Mouse (Mus musculus) liver, embryonic 11.5 days (tissue): ENCODE measurements around the gene Kcnq1. TPM values are rescaled to one million over a fixed set of nuclear protein-coding genes. Genes with fewer than 3 reads are reported as not detected.

ENCODE experiments used
- ATAC-seq: fragments of 200-750 bp; cut with Nextera tagmentation; replicated peaks from 2 replicates; pipeline ENCODE4 v1.8.0; 2017; ENCODE audit warnings: moderate number of reproducible peaks, mild to moderate bottlenecking, moderate TSS enrichment, moderate library complexity; ENCODE audit not compliant: low FRiP score
- DNase-seq: peaks from one replicate; pipeline ENCODE4 v3.0.0-alpha.2; 2017; ENCODE audit warnings: low spot score
- H3K27ac ChIP-seq: fragments of 300-500 bp; sonication (generic); 2 replicates; pipeline ENCODE4 v1.5.1; 2014; ENCODE audit warnings: mild to moderate bottlenecking, low read depth, low read length, control low read depth
- H3K27me3 ChIP-seq: fragments of 300-500 bp; sonication (generic); replicated peaks from 2 replicates; pipeline ENCODE4 v1.6.1; 2014; ENCODE audit warnings: low read length, mixed read lengths; ENCODE audit not compliant: control insufficient read depth, insufficient read depth
- H3K36me3 ChIP-seq: fragments of 300-500 bp; sonication (generic); 2 replicates; pipeline ENCODE4 v1.6.1; 2014; ENCODE audit warnings: mild to moderate bottlenecking, low read length, moderate library complexity, mixed read lengths; ENCODE audit not compliant: control insufficient read depth, insufficient read depth
- H3K4me1 ChIP-seq: fragments of 300-500 bp; sonication (generic); replicated peaks from 2 replicates; pipeline ENCODE4 v1.6.1; 2014; ENCODE audit warnings: low read length, mixed read lengths; ENCODE audit not compliant: control insufficient read depth, insufficient read depth
- H3K4me2 ChIP-seq: fragments of 300-500 bp; sonication (generic); 2 replicates; pipeline ENCODE4 v1.6.1; 2014; ENCODE audit warnings: mild to moderate bottlenecking, control low read depth, moderate library complexity
- H3K4me3 ChIP-seq: fragments of 300-500 bp; sonication (generic); 2 replicates; pipeline ENCODE4 v1.5.1; 2014; ENCODE audit warnings: low read depth, low read length, control low read depth
- H3K9ac ChIP-seq: fragments of 300-500 bp; sonication (generic); 2 replicates; pipeline ENCODE4 v1.6.1; 2014; ENCODE audit warnings: low read depth, low read length, control low read depth
- H3K9me3 ChIP-seq: fragments of 300-500 bp; sonication (generic); 2 replicates; pipeline ENCODE4 v1.6.1; 2016; ENCODE audit warnings: low read length, inconsistent platforms, mixed read lengths; ENCODE audit not compliant: control insufficient read depth
- WGBS: fragments of 180-500 bp; shearing (Covaris S2); extraction: QIAGEN DNeasy Blood & Tissue Kit; methylation state at CpG from one replicate; pipeline ENCODE4 v1.1.7; 2014; 5-methylcytosine and 5-hydroxymethylcytosine counted together
- polyA plus RNA-seq: library from polyadenylated mRNA; unstranded; fragments of >200 nt; fragmentation: Nextera tagmentation; extraction: Ambion mirVana; gene quantifications from 2 replicates; pipeline ENCODE4 v1.2.1, GENCODE M21; 2014

The Kcnq1 gene
- polyA plus RNA-seq, 1 experiment from 2014 or later, result 0.59 TPM

DNA sequence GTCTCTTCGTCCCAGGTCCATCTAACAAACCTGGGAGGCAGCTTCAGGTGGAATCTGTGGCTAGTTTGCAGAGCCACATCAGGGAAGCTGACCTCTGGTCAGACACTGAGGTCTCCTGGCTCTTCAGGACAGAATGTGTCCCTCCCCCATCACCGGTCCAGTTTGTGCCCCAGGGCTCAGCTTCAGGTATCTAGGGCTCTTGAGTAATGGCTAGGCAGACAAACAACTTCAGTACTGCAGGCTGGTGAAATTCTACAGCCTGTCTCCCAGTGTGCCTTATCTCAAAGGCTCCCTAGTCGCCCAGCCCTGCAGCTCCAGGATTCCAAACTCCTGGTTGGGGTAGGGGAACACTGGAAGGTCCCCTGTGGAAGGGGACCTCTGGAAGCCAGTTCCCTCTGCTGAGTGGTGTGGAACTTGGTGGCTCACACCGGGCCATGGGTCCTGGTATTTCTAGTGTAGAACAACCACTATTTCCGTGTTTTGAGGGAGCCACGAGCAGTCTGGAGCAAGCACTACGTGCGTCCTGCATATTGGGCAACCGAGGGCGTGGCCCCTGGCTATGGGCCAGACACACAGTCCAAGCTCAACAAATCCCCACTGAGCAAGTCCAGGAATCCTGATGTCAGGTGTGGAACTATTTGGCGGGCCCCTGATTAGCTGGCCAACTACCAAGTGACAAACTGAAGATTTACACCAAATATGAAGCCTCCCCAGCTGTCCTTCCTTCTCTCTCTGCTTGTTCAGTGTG lies 207.6 kb downstream of the Kcnq1 start:
- WGBS, result 72% methylated on average over 11 of the region's 11 CpGs
- DNase-seq, result no peak
- ATAC-seq, result peak; percentile 46

DNA sequence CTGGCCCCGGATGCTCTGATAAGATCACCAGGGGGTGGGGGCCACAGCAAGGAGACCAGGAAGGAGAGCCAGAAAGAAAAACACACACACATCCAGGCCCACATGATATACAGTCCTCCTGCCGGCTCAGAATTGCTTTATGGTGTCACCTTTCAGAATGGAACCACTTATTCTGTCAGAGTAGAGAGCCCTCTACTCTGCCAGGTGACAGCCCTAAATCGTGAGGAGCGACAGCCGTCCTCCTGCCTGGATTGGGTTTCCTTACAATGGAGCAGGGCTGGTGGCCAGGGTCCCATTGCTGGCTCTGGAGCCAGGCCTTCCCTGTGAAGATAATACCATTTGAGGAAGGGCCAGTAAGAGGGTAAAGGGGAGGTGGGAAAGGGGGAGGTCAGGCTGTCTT lies 212.3 kb downstream of the Kcnq1 start:
- H3K9ac ChIP-seq, result no peak overlapping the region
- no peaks in the 10 kb centered on the region for H3K36me3 ChIP-seq
- no peaks in the 10 kb centered on the region for H3K9me3 ChIP-seq
- no peak overlapping the region for H3K27ac ChIP-seq
- no peak overlapping the region for H3K4me2 ChIP-seq
- peaks cover 3% of the 10 kb centered on the region; the same call in 1 of the 2 replicates for H3K27me3 ChIP-seq
- peaks cover 4% of the 10 kb centered on the region; the same call in 1 of the 2 replicates for H3K4me1 ChIP-seq
- no peak for DNase-seq
- no peak overlapping the region for H3K4me3 ChIP-seq
- 44% methylated on average over 5 of the region's 5 CpGs for WGBS
- no peak for ATAC-seq

More for the DNA sequence above, 207.6 kb downstream of the Kcnq1 start:
- no peak overlapping the region for H3K9ac ChIP-seq
- H3K4me3 ChIP-seq, result no peak overlapping the region
- H3K9me3 ChIP-seq, result no peaks in the 10 kb centered on the region
- H3K27me3 ChIP-seq, result no peaks in the 10 kb centered on the region; the same call in 1 of the 2 replicates
- H3K36me3 ChIP-seq, result no peaks in the 10 kb centered on the region
- no peak overlapping the region for H3K4me2 ChIP-seq
- peak overlapping the region; percentile 33; the same call in 1 of the 2 replicates for H3K27ac ChIP-seq
- peaks cover 12% of the 10 kb centered on the region; the same call in 1 of the 2 replicates for H3K4me1 ChIP-seq

- Histone ChIP-seq H3K4me1 (no peaks in the 10 kb centered on the region; the same call in 1 of the 2 replicates), H3K4me3 (no peak overlapping the region), H3K9ac (no peak overlapping the region), H3K27me3 (peaks cover 3% of the 10 kb centered on the region; the same call in 1 of the 2 replicates), H3K9me3 (no peaks in the 10 kb centered on the region), H3K4me2 (no peak overlapping the region), H3K27ac (peak overlapping the region; percentile 25; the same call in 1 of the 2 replicates), H3K36me3 (no peaks in the 10 kb centered on the region)
- DNase-seq (no peak), ATAC-seq (no peak)
- 51% methylated on average over 8 of the region's 8 CpGs for WGBS
Observed at GRCm38 (mm10) chr7:143320367-143320766, 214.2 kb downstream of the Kcnq1 start.

DNA sequence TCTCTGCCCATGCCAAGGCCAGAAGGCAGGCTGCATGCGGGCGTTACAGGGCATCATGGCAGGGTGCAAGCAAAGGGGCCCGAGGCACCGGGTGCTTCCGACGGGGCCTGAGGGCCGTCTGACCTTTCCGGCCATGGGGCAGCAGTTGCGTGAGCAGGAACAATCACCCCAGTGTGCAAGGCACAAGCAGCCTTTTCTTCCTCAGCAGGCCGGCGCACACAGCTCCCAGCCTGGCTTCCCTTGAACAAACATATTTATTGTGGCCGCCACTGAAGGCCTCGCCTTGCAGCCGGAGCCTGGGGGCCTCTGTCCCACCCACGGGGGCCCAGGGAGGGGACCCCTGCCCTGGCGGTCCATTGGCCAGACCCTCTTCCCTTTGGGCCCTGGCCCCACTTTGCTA lies 218.9 kb downstream of the Kcnq1 start:
- DNase-seq (no peak), ATAC-seq (no peak)
- Histone ChIP-seq H3K9me3 (no peaks in the 10 kb centered on the region), H3K4me1 (no peaks in the 10 kb centered on the region), H3K36me3 (no peaks in the 10 kb centered on the region), H3K27me3 (peaks cover 6% of the 10 kb centered on the region; the same call in 1 of the 2 replicates), H3K4me2 (no peak overlapping the region), H3K4me3 (no peak overlapping the region), H3K9ac (no peak overlapping the region), H3K27ac (no peak overlapping the region)
- WGBS, result 80% methylated on average over 16 of the region's 16 CpGs

- H3K4me1 ChIP-seq, result 0 out of 2 replicates have a peak, but pooled peaks cover under 1% of the 10 kb centered on the region
- no peak overlapping the region for H3K4me3 ChIP-seq
- peaks cover 2% of the 10 kb centered on the region; the same call in 1 of the 2 replicates for H3K27me3 ChIP-seq
- H3K9me3 ChIP-seq, result no peaks in the 10 kb centered on the region
- H3K9ac ChIP-seq, result no peak overlapping the region
- no peak for DNase-seq
- H3K27ac ChIP-seq, result no peak overlapping the region
- ATAC-seq, result no peak
- WGBS, result 83% methylated on average over 18 of the region's 18 CpGs
- H3K36me3 ChIP-seq, result no peaks in the 10 kb centered on the region
- H3K4me2 ChIP-seq, result no peak overlapping the region
Observed at GRCm38 (mm10) chr7:143328185-143328915, 222.2 kb downstream of the Kcnq1 start.

DNA sequence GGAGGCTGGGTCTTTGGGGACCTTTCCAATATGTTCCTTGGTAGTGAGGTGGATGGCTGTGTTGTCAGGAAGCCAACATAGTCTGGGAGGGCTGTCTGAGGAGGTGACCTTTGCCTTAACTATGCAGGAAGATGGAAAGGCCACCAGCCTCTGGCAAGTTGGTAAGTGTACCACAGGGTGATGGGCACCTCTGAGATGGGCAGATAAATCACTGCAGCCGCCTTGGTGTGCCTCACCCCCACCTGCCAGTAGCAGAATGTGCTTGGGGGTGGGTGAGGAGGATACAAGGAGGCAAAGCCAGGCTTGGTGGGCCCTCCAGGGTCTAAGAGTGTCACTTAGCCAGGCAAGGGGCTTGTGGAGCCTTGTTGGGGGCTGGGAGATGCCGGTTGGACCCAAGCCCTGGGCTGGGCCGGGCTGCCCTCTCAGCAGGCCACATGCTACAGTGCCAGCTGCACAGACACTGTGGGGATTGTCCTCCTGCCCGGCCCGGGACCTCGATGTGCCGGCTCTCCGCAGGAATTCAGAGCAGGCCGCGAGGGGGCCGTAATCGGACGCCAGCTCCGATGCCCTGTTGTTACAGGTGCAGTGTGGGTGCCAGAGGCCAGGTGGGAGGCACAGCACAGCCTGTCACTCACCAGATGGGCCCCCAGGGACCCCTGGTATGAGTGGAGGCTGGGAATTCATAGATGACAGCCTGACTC lies 223.1 kb downstream of the Kcnq1 start:
- whole genome bisulfite sequencing, result 91% methylated on average over 14 of the region's 14 CpGs
- Histone ChIP-seq H3K9me3 (no peaks in the 10 kb centered on the region), H3K27me3 (peaks cover 2% of the 10 kb centered on the region; the same call in 1 of the 2 replicates), H3K4me1 (0 out of 2 replicates have a peak, but pooled peaks cover 3% of the 10 kb centered on the region), H3K27ac (no peak overlapping the region), H3K4me2 (no peak overlapping the region), H3K4me3 (no peak overlapping the region), H3K9ac (no peak overlapping the region), H3K36me3 (no peaks in the 10 kb centered on the region)
- DNase-seq (no peak), ATAC-seq (no peak)

DNA sequence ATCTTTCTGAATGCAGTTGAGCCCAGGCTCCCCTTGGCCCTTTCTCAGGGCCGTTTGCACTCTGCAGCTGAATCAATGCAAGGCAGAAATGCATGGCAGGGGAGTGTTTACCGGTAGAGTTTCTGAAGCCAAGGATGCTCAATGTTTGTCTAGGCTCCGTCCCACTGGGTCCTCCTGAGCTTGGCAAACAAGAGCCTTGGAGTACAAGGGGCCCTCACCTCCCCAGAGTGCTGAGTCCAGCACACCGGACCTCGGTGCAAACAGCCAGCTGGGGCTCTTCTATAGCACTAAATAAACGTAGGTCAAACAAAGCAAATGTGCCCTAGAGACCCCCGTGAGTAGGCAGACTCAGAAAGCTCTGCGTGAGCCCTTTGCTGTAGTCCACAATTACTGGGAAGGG lies 226.9 kb downstream of the Kcnq1 start:
- DNase-seq, result no peak
- no peaks in the 10 kb centered on the region; the same call in 1 of the 2 replicates for H3K27me3 ChIP-seq
- no peak overlapping the region for H3K4me3 ChIP-seq
- H3K27ac ChIP-seq, result no peak overlapping the region
- H3K4me2 ChIP-seq, result no peak overlapping the region
- no peak for ATAC-seq
- 57% methylated on average over 8 of the region's 8 CpGs for WGBS
- no peaks in the 10 kb centered on the region for H3K36me3 ChIP-seq
- H3K9me3 ChIP-seq, result no peaks in the 10 kb centered on the region
- no peak overlapping the region for H3K9ac ChIP-seq
- 0 out of 2 replicates have a peak, but pooled peaks cover 3% of the 10 kb centered on the region for H3K4me1 ChIP-seq

- no peak for DNase-seq
- Histone ChIP-seq H3K9me3 (no peaks in the 10 kb centered on the region), H3K4me3 (no peak overlapping the region), H3K27ac (no peak overlapping the region), H3K4me1 (0 out of 2 replicates have a peak, but pooled peaks cover 3% of the 10 kb centered on the region), H3K27me3 (no peaks in the 10 kb centered on the region; the same call in 1 of the 2 replicates), H3K9ac (no peak overlapping the region), H3K4me2 (no peak overlapping the region), H3K36me3 (no peaks in the 10 kb centered on the region)
- WGBS, result 40% methylated on average over 4 of the region's 4 CpGs
- no peak for ATAC-seq
Observed at GRCm38 (mm10) chr7:143333604-143334003, 227.4 kb downstream of the Kcnq1 start.
